Mouse (Mus musculus): Measurements from ENCODE around the gene Porcn. TPM values are rescaled to one million over a fixed set of nuclear protein-coding genes. Genes with fewer than 3 reads are reported as not detected.

The Porcn gene
- under 1 TPM in 1 of 2 experiments, not detected in 1; 0.88 TPM for total RNA-seq (2023)

DNA sequence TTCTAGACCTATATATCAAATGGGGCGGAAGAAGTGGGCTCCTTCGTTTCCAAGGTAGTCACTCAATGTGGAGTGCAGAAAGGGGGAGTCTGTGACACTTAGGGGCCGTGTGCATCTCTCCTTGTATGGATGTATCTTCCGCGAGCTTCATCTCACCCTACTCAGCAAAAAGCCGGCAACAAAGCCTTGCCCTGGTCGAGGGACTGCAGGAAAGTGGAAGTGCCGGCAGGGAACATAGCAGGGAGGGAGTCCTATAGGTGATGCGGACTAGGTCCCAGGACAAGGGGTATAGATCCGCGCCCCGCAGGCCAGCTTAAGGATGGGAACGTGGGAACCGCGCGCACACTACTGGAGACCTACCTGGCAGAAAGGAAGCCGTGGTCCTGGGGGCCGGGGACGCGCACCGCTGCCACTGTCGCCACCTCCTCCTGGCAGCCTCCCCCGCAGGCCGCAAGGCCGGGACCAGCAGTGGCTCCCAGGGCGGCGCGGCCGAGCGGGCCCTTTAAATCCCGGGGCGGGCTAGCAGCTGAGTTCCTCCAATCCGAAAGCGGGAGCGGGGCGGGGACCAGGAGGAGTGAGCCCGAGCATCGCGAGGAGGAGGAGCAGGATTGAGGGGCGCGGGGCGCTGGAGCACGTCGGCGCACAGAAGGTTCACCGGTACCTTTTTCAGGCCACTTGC, at the start of gene Porcn:
TSS of gene Porcn (minus strand) at position 511 of the 679 bp plus-strand sequence.

GRCm38 (mm10) chrX:8252334-8253285, 46.3 kb upstream of the Porcn start, which contains the start of gene Ftsj1:
Gene Ftsj1 (minus strand): TSS chrX:8252406.

GRCm38 (mm10) chrX:8193419-8193723, 13.0 kb downstream of the Porcn start, which contains the start of gene Ebp:
Gene Ebp (minus strand): TSS chrX:8193512.

GRCm38 (mm10) chrX:8175504-8176385, 30.6 kb downstream of the Porcn start, which contains the start of gene Tbc1d25:
Gene Tbc1d25 (minus strand): TSS chrX:8176181.

GRCm38 (mm10) chrX:8145153-8145991, 61.0 kb downstream of the Porcn start, which contains the start of gene Rbm3:
Gene Rbm3 (minus strand): TSS chrX:8145880.

Other genes with a start within 250 kb of the Porcn start
- 10 to 100 TPM; 16.6 to 22.9 TPM for gene Gata1, start 228.5 kb downstream of the Porcn start, total RNA-seq (2023)
- gene Glod5, start 188.0 kb downstream of the Porcn start, total RNA-seq (2023), result not detected
- gene Suv39h1, start 131.8 kb downstream of the Porcn start, total RNA-seq (2023), result 10 to 100 TPM; 31.4 to 35.9 TPM
- 100 to 1,000 TPM; 149 to 168 TPM for gene Was, start 116.0 kb downstream of the Porcn start, total RNA-seq (2023)
- 10 to 100 TPM; 33.7 to 34.7 TPM for gene Wdr13, start 73.6 kb downstream of the Porcn start, total RNA-seq (2023)
- gene Rbm3, start 60.6 kb downstream of the Porcn start, total RNA-seq (2023), result 100 to 1,000 TPM; 323 to 397 TPM
- 10 to 100 TPM; 10.5 to 16.2 TPM for gene Tbc1d25, start 30.3 kb downstream of the Porcn start, total RNA-seq (2023)
- 10 to 100 TPM; 52.0 to 57.8 TPM for gene Ebp, start 13.0 kb downstream of the Porcn start, total RNA-seq (2023)
- 10 to 100 TPM; 15.3 to 17.3 TPM for gene Ftsj1, start 45.9 kb upstream of the Porcn start, total RNA-seq (2023)
- 10 to 100 TPM; 15.1 to 20.6 TPM for gene Slc38a5, start 64.6 kb upstream of the Porcn start, total RNA-seq (2023)
- not detected for gene Ssxb10, start 120.9 kb upstream of the Porcn start, total RNA-seq (2023)
- not detected for gene Ssxb9, start 160.5 kb upstream of the Porcn start, total RNA-seq (2023)
- gene Ssxb1, start 206.8 kb upstream of the Porcn start, total RNA-seq (2023), result not detected

Data from neutrophil, adult 83 days (primary cell).